Mouse (Mus musculus) right cerebral cortex, postnatal 36 days (tissue): ENCODE measurements at regions not wholly inside any gene's neighbourhood (a gene's known extent, or its start where the extent isn't known, plus 50 kb on each side); places are given as distances from the start of the nearest gene placed in this dataset.
A peak's percentile ranks its signal among the peaks of the same experiment; 100 is the strongest.

Experiments used
- DNase-seq, 2 experiments: peaks; one replicate each; pipeline ENCODE4 v3.0.0; 2022; ENCODE audit warnings: low spot score in 2 of 2, mixed read lengths in 1 of 2

- DNase-seq: peak; percentile 5 to 7
Observed at GRCm38 (mm10) chr13:80418480-80419183, 464.6 kb upstream of the Arrdc3 start.

GRCm38 (mm10) chr13:80420341-80420740, 462.8 kb upstream of the Arrdc3 start:
- DNase-seq: no peak
